Comparison of ENCODE assay signal across 24 mouse cellular contexts in the genomic region with DNA sequence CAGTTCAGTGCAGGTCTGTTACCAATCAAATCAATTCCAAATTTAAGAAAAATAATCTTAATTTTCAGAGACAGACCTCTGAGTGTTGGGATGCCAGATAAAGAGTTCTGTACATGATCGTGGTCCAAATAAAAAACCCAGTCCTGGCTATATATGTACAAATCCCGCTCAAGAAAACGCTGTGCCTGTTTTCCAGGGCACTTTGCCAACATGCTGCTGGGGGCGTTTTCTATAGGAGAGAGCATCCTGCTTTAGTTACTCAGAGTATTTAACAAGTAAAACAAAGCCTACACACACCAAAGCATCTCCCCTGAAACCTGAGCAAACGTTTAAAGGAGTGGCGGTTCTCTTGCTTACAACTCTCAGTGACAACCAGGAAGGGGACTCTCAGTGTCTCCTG. TPM values are rescaled to one million over a fixed set of nuclear protein-coding genes. Genes with fewer than 3 reads are reported as not detected.
DNase-seq lines count a peak whose midpoint lies in the region; ATAC-seq lines count a peak whose summit lies in the region.
"Had no signal": no experiment of that assay in that cellular context is flagged by ENCODE, and none has a peak within 500 bp of the region (broad histone marks: within the 10 kb centered on the region; RNA-seq: fewer than 3 reads in every experiment).

No protein-coding gene starts in this region.

- no peaks in the 10 kb centered on the region; the same call in 1 of the 2 replicates for H3K36me3 ChIP-seq in forebrain, embryonic 15.5 days
- H3K36me3 ChIP-seq in forebrain, embryonic 13.5 days (ENCODE audit: poor library complexity, severe bottlenecking): 0 out of 2 replicates have a peak, but pooled peaks cover 9% of the 10 kb centered on the region

- H3K27ac ChIP-seq in forebrain, embryonic 15.5 days (replicated peaks): 0 out of 2 replicates have a peak overlapping the region, but pooled peaks have one; percentile 25
- no peak overlapping the region for H3K27ac ChIP-seq in forebrain, embryonic 13.5 days
- H3K27ac ChIP-seq: gastrocnemius, adult 2 months; hindbrain, embryonic 14.5 days; liver, embryonic 15.5 days; macrophage; stomach, embryonic 15.5 days had no signal

- H3K4me1 ChIP-seq in forebrain, embryonic 15.5 days: peaks cover 6% of the 10 kb centered on the region
- H3K4me1 ChIP-seq in forebrain, embryonic 13.5 days: peaks cover 15% of the 10 kb centered on the region
- H3K4me1 ChIP-seq: liver, embryonic 15.5 days; stomach, embryonic 15.5 days had no signal

- ATAC-seq in forebrain, embryonic 15.5 days (replicated peaks): 0 out of 2 replicates have a peak, but pooled peaks have one; percentile 19
- no peak for ATAC-seq in forebrain, embryonic 13.5 days
- ATAC-seq: inflammation-experienced regulatory T-cells, adult 6 months; Patski had no signal

- DNase-seq in left cerebral cortex, postnatal 25 days (ENCODE audit: low spot score in 2 of 2): peak; percentile 16 to 52
- DNase-seq in left cerebral cortex, postnatal 10 days (ENCODE audit: extremely low spot score in 1 of 2, low spot score in 2 of 2): no peak
- DNase-seq in right cerebral cortex, postnatal 10 days (ENCODE audit: low spot score in 2 of 2): peak; percentile 40 to 53
- no peak for DNase-seq in right cerebral cortex, postnatal 25 days
- no peak for DNase-seq in layer of hippocampus, adult 11-12 months (ENCODE audit: low spot score)
- no peak for DNase-seq in heart, adult 9 months (ENCODE audit: low spot score in 2 of 2)
- DNase-seq: adrenal gland, postnatal 36 days; cerebellum, adult 18-20 months; cerebellum, postnatal 25 days; gastrocnemius, adult 2 months; heart, postnatal 4 days; kidney, adult 18-20 months; kidney, postnatal 4 days; liver; thymus, adult 18-20 months; thymus, postnatal 36 days had no signal

- H3K9ac ChIP-seq in forebrain, embryonic 15.5 days (replicated peaks): no peak overlapping the region
- no peak overlapping the region for H3K9ac ChIP-seq in forebrain, embryonic 13.5 days
- H3K9ac ChIP-seq: hindbrain, embryonic 14.5 days; liver, embryonic 15.5 days; stomach, embryonic 15.5 days had no signal

- H3K4me2 ChIP-seq in forebrain, embryonic 15.5 days (replicated peaks): no peak overlapping the region
- no peak overlapping the region for H3K4me2 ChIP-seq in forebrain, embryonic 13.5 days
- H3K4me2 ChIP-seq: hindbrain, embryonic 14.5 days; liver, embryonic 15.5 days; stomach, embryonic 15.5 days had no signal

- intact Hi-C loops in left cerebral cortex, postnatal 25 days (cut with DNase I): no loop called here
- intact Hi-C loops in left cerebral cortex, postnatal 10 days (cut with DNase I): no loop called here

- H3K27me3 ChIP-seq in forebrain, embryonic 15.5 days: no peaks in the 10 kb centered on the region
- H3K27me3 ChIP-seq in forebrain, embryonic 13.5 days: no peaks in the 10 kb centered on the region
- H3K27me3 ChIP-seq: liver, embryonic 15.5 days; Patski; stomach, embryonic 15.5 days had no signal

- no peak overlapping the region for H3K4me3 ChIP-seq in forebrain, embryonic 15.5 days
- H3K4me3 ChIP-seq in forebrain, embryonic 13.5 days: no peak overlapping the region
- H3K4me3 ChIP-seq: gastrocnemius, adult 2 months; liver, embryonic 15.5 days; stomach, embryonic 15.5 days had no signal

- WGBS in forebrain, embryonic 15.5 days: 41% methylated on average over 6 of the region's 6 CpGs
- 64% methylated on average over 6 of the region's 6 CpGs for WGBS in forebrain, embryonic 13.5 days

- no peaks in the 10 kb centered on the region for H3K9me3 ChIP-seq in forebrain, embryonic 15.5 days
- no peaks in the 10 kb centered on the region for H3K9me3 ChIP-seq in forebrain, embryonic 13.5 days (replicated peaks)
- H3K9me3 ChIP-seq: liver, embryonic 15.5 days; stomach, embryonic 15.5 days had no signal

RNA-seq across cellular contexts. Expression of gene Cpped1, which starts 27.4 kb away (rescaled TPM):
- polyA plus RNA-seq in forebrain, embryonic 15.5 days (2015; fragmentation: Nextera tagmentation; extraction: Ambion mirVana): 13.6 and 14.3 TPM in 2 replicates
- polyA plus RNA-seq in forebrain, embryonic 13.5 days (2015; fragmentation: Nextera tagmentation; extraction: Ambion mirVana): 11.9 and 13.7 TPM in 2 replicates
- total RNA-seq in left cerebral cortex, postnatal 25 days (2021): 10 to 100 TPM; 37.9 to 40.0 TPM
- 10 to 100 TPM; 28.3 to 29.4 TPM for total RNA-seq in left cerebral cortex, postnatal 10 days (2021)

Comparison
In these comparisons a context has a peak if more than half of its experiments do, and no peak if none do; other contexts are left out.
1. DNase-seq: peak in left cerebral cortex, postnatal 25 days (2 of 2) and right cerebral cortex, postnatal 10 days (2 of 2); none in left cerebral cortex, postnatal 10 days (0 of 2), right cerebral cortex, postnatal 25 days (single experiment), layer of hippocampus, adult 11-12 months (single experiment) and heart, adult 9 months (0 of 2).